Mouse (Mus musculus) liver, embryonic 14.5 days (tissue): Measurements from ENCODE around the gene Mpv17. TPM values are rescaled to one million over a fixed set of nuclear protein-coding genes. Genes with fewer than 3 reads are reported as not detected.

ENCODE experiments used
- ATAC-seq: fragments of 200-750 bp; cut with Nextera tagmentation; 2 replicates; pipeline ENCODE4 v1.8.0; 2017; ENCODE audit warnings: moderate number of reproducible peaks, mild to moderate bottlenecking, moderate library complexity; ENCODE audit not compliant: insufficient read depth
- DNase-seq, 3 experiments: peaks; one replicate each; pipeline ENCODE4 v3.0.0-alpha.2; 2012 to 2013; ENCODE audit warnings: low read depth in 3 of 3, low spot score in 3 of 3
- H3K27ac ChIP-seq: fragments of 300-500 bp; sonication (generic); 2 replicates; pipeline ENCODE4 v1.5.1; 2014; ENCODE audit warnings: moderate library complexity, mild to moderate bottlenecking, control low read depth, inconsistent platforms
- H3K27me3 ChIP-seq: fragments of 300-500 bp; sonication (generic); 2 replicates; pipeline ENCODE4 v1.6.1; 2014; ENCODE audit warnings: mild to moderate bottlenecking, low read length, moderate library complexity; ENCODE audit not compliant: control insufficient read depth, insufficient read depth
- H3K36me3 ChIP-seq: fragments of 300-500 bp; sonication (generic); replicated peaks from 2 replicates; pipeline ENCODE4 v1.6.1; 2014; ENCODE audit warnings: low read depth; ENCODE audit not compliant: control insufficient read depth, insufficient read depth
- H3K4me1 ChIP-seq, 2 experiments: fragments of 200-500 bp in 1 of 2; fragments of 300-500 bp in 1 of 2; sonication (generic) in 1 of 2; replicated peaks; 2 replicates each; pipeline ENCODE4 v1.6.1; 2012 to 2014; ENCODE audit warnings: antibody characterized with exemption in 1 of 2, inconsistent platforms in 1 of 2, low read length in 1 of 2; ENCODE audit not compliant: control insufficient read depth in 2 of 2, insufficient read depth in 2 of 2
- H3K4me2 ChIP-seq: fragments of 300-500 bp; sonication (generic); 2 replicates; pipeline ENCODE4 v1.6.1; 2014; ENCODE audit warnings: low read depth, mild to moderate bottlenecking, control low read depth, moderate library complexity
- H3K4me3 ChIP-seq, 2 experiments: fragments of 200-500 bp in 1 of 2; fragments of 300-500 bp in 1 of 2; sonication (generic) in 1 of 2; 2 replicates each; pipeline ENCODE4 v1.5.1; 2012 to 2014; ENCODE audit warnings: low read depth in 2 of 2, low read length in 2 of 2, mild to moderate bottlenecking in 2 of 2, control low read depth in 1 of 2, inconsistent platforms in 1 of 2, moderate library complexity in 1 of 2; ENCODE audit not compliant: insufficient read depth in 1 of 2
- H3K9ac ChIP-seq: fragments of 300-500 bp; sonication (generic); replicated peaks from 2 replicates; pipeline ENCODE4 v1.6.1; 2014; ENCODE audit warnings: mild to moderate bottlenecking, control low read depth, moderate library complexity
- H3K9me3 ChIP-seq: fragments of 300-500 bp; sonication (generic); 2 replicates; pipeline ENCODE4 v1.6.1; 2016; ENCODE audit warnings: low read length, mixed read lengths; ENCODE audit not compliant: control insufficient read depth
- CTCF ChIP-seq: IDR thresholded peaks from 2 replicates; pipeline ENCODE4 v1.5.1; 2016; ENCODE audit warnings: antibody characterized with exemption, low read depth, control low read depth
- EP300 ChIP-seq: IDR thresholded peaks from 2 replicates; pipeline ENCODE4 v1.6.1; 2016; ENCODE audit warnings: antibody characterized with exemption, low read depth
- WGBS: fragments of 180-500 bp; shearing (Covaris S2); extraction: QIAGEN DNeasy Blood & Tissue Kit; methylation state at CpG from one replicate; pipeline ENCODE4 v1.1.7; 2014; ENCODE audit not compliant: insufficient replicate concordance; 5-methylcytosine and 5-hydroxymethylcytosine counted together
- polyA plus RNA-seq, 2 experiments: library from polyadenylated mRNA; depleted of rRNA in 1 of 2; stranded (reverse) in 1 of 2; unstranded in 1 of 2; fragments of >200 nt; fragmentation: Nextera tagmentation in 1 of 2; extraction: Ambion mirVana in 1 of 2; gene quantifications; 2 replicates each; pipeline versions ENCODE4 v1.2.1 to v1.2.3; 2012 to 2014

Mpv17 gene
- polyA plus RNA-seq, 2 experiments, result 14.2 to 16.9 TPM

GRCm38 (mm10) chr5:31138968-31139425, 15.1 kb downstream of the Mpv17 start:
- Histone ChIP-seq H3K27me3 (peaks cover 52% of the 10 kb centered on the region), H3K36me3 (no peaks in the 10 kb centered on the region), H3K4me3 (no peak overlapping the region), H3K4me1 (no peaks in the 10 kb centered on the region), H3K27ac (no peak overlapping the region), H3K4me2 (no peak overlapping the region), H3K9me3 (no peaks in the 10 kb centered on the region), H3K9ac (no peak overlapping the region)
- ATAC-seq (no peak), DNase-seq (no peak)
- TF ChIP-seq CTCF, result no peak
- no peak for TF ChIP-seq EP300
- 9% methylated on average over 9 of the region's 9 CpGs for WGBS

- H3K27me3 ChIP-seq, result peaks cover 52% of the 10 kb centered on the region
- H3K27ac ChIP-seq, result no peak within 1 kb of the TSS
- no peaks in the 10 kb centered on the region for H3K36me3 ChIP-seq
- no peak within 1 kb of the TSS for H3K4me3 ChIP-seq
- no peak for ATAC-seq
- H3K9ac ChIP-seq, result no peak within 1 kb of the TSS
- no peaks in the 10 kb centered on the region for H3K9me3 ChIP-seq
- H3K4me2 ChIP-seq, result no peak within 1 kb of the TSS
- H3K4me1 ChIP-seq, result no peaks in the 10 kb centered on the region
- 1% methylated on average over 52 of the region's 52 CpGs for WGBS
- TF ChIP-seq EP300, result no peak
- TF ChIP-seq CTCF, result no peak
- DNase-seq, result no peak
Measured at GRCm38 (mm10) chr5:31138241-31138967, 15.6 kb downstream of the Mpv17 start, which contains the start of gene Ucn. TSS of gene Ucn (minus strand) at chr5:31138829.

GRCm38 (mm10) chr5:31137658-31138057, 16.4 kb downstream of the Mpv17 start:
- no peak for TF ChIP-seq CTCF
- no peak for TF ChIP-seq EP300
- no peak overlapping the region for H3K9ac ChIP-seq
- H3K27ac ChIP-seq, result no peak overlapping the region
- H3K4me2 ChIP-seq, result no peak overlapping the region
- H3K4me3 ChIP-seq, result no peak overlapping the region
- WGBS, result 4% methylated on average over 13 of the region's 13 CpGs
- no peaks in the 10 kb centered on the region for H3K4me1 ChIP-seq
- DNase-seq (no peak), ATAC-seq (no peak)
- H3K9me3 ChIP-seq, result no peaks in the 10 kb centered on the region
- H3K36me3 ChIP-seq, result no peaks in the 10 kb centered on the region
- peaks cover 52% of the 10 kb centered on the region for H3K27me3 ChIP-seq

DNA sequence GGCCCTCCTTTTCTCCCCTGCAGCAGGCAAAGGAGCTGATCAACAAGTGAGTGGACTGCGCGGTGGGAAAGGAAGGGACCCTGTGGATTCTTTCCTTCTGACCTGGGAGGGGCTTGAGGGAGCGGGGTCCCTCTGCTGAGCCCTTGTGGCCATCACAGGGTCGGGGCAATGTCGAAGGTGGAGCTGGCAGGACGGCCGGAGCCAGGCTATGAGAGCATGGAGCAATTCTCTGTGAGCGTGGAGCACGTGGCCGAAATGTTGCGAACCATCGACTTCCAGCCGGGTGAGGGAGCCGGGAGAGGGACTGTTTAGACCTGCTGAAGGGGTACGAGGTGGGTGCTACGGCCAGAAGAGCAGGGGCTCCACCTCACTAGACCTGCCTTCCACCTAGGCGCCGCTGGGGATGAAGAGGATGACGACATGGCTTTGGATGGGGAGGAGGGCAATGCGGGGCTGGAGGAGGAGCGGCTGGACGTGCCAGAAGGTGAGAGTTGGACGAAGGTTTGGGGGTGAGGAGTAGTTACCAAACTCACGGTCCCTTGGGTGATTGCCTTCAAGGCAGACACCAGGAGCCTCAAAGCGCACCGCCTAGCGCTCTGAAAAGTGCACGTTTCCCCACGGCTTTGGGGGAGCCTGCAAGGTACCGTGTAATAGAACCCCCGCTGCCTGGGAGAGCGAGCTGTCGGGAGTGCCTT, 17.2 kb downstream of the Mpv17 start:
- H3K4me1 ChIP-seq, result no peaks in the 10 kb centered on the region
- DNase-seq (no peak), ATAC-seq (no peak)
- no peak overlapping the region for H3K4me3 ChIP-seq
- peaks cover 52% of the 10 kb centered on the region for H3K27me3 ChIP-seq
- H3K9ac ChIP-seq, result no peak overlapping the region
- 2% methylated on average over 33 of the region's 33 CpGs for WGBS
- H3K27ac ChIP-seq, result no peak overlapping the region
- H3K36me3 ChIP-seq, result no peaks in the 10 kb centered on the region
- no peak overlapping the region for H3K4me2 ChIP-seq
- TF ChIP-seq CTCF, result no peak
- TF ChIP-seq EP300, result no peak
- H3K9me3 ChIP-seq, result no peaks in the 10 kb centered on the region

DNA sequence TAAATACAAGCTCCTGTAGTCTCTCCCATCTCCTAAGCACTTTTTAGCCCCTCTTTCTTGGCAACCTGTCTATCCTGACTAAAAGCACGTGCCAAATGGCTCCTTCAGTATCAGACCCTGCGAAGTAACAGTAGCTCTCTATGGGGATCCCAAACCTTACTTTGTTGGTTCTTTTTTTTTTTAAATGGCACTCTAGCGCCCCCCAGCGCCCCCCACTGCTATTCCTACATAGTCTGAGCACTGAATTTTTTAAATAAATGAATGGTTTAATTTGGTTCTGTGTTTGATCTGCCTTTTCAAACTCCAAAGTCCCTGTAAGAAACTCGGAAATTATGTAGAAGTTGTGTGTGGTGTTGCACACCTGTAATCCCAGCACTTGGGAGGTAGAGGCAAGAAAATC, 28.0 kb downstream of the Mpv17 start:
- DNase-seq, result no peak
- WGBS, result 24% methylated on average over 5 of the region's 5 CpGs
- no peak overlapping the region for H3K4me2 ChIP-seq
- no peaks in the 10 kb centered on the region for H3K4me1 ChIP-seq
- ATAC-seq, result no peak
- TF ChIP-seq CTCF, result no peak
- no peak for TF ChIP-seq EP300
- H3K9ac ChIP-seq, result no peak overlapping the region
- H3K27me3 ChIP-seq, result peaks cover 3% of the 10 kb centered on the region; the same call in 1 of the 2 replicates
- H3K36me3 ChIP-seq, result no peaks in the 10 kb centered on the region
- H3K27ac ChIP-seq, result no peak overlapping the region
- H3K9me3 ChIP-seq, result no peaks in the 10 kb centered on the region
- H3K4me3 ChIP-seq, result no peak overlapping the region
